10 mouse cellular contexts compared by ENCODE assay signal in the genomic region with DNA sequence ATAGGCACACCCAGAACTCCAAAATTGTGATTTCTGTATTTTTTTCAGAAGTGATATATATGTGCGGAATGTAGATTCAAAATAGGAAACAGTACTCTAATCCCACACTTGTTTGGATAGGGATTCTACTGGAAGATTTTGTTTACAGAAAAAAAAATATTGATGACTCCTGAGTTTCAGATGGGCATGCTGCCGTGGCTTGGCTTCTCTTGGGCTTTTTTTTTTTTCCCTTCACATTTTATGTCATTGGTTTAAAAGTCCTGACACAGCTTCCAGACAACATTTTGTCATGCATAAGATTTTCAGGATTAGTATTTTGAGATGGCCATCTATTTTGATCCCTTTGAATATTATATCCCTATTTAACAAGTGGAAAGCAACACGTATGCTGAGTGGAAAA. TPM values are rescaled to one million over a fixed set of nuclear protein-coding genes. Genes with fewer than 3 reads are reported as not detected.
DNase-seq lines count a peak whose midpoint lies in the region; ATAC-seq lines count a peak whose summit lies in the region.
"Had no signal": no experiment of that assay in that cellular context is flagged by ENCODE, and none has a peak within 500 bp of the region (broad histone marks: within the 10 kb centered on the region; RNA-seq: fewer than 3 reads in every experiment).

No protein-coding gene starts in this region.

- no peak for DNase-seq in heart, embryonic 10.5 days (ENCODE audit: low spot score)
- DNase-seq in lung, postnatal 4 days = no peak
- DNase-seq in thymus, postnatal 10 days (ENCODE audit: low spot score in 2 of 2) = no peak
- DNase-seq: adrenal gland, adult 8-10 months; heart, postnatal 36 days; lung, postnatal 10 days had no signal

- 79% methylated on average over 3 of the region's 3 CpGs for WGBS in heart, embryonic 16.5 days
- 81% methylated on average over 3 of the region's 3 CpGs for WGBS in heart, embryonic 10.5 days
- WGBS in lung, embryonic 15.5 days = 56% methylated on average over 3 of the region's 3 CpGs
- 70% methylated on average over 3 of the region's 3 CpGs for WGBS in hindbrain, embryonic 16.5 days
- WGBS in neural tube, embryonic 14.5 days = 68% methylated on average over 3 of the region's 3 CpGs

- H3K27ac ChIP-seq in heart, embryonic 16.5 days (ENCODE audit: low read length) = no peak overlapping the region
- H3K27ac ChIP-seq in heart, embryonic 10.5 days = no peak overlapping the region
- H3K27ac ChIP-seq in lung, embryonic 15.5 days = no peak overlapping the region
- no peak overlapping the region for H3K27ac ChIP-seq in hindbrain, embryonic 16.5 days (ENCODE audit: low read depth, low read length)
- H3K27ac ChIP-seq in neural tube, embryonic 14.5 days (ENCODE audit: low read depth, low read length) = no peak overlapping the region

- H3K4me2 ChIP-seq in heart, embryonic 16.5 days (ENCODE audit: low read depth, low read length) = peak overlapping the region; percentile 88; the same call in 1 of the 2 replicates
- peak overlapping the region; percentile 71 for H3K4me2 ChIP-seq in lung, embryonic 15.5 days
- peak overlapping the region; percentile 58 for H3K4me2 ChIP-seq in hindbrain, embryonic 16.5 days (ENCODE audit: low read length)
- peak overlapping the region; percentile 66 for H3K4me2 ChIP-seq in neural tube, embryonic 14.5 days (ENCODE audit: low read depth, low read length)

- H3K9me3 ChIP-seq in heart, embryonic 16.5 days (replicated peaks; ENCODE audit: control insufficient read depth, low read length) = no peaks in the 10 kb centered on the region
- no peaks in the 10 kb centered on the region for H3K9me3 ChIP-seq in heart, embryonic 10.5 days
- no peaks in the 10 kb centered on the region for H3K9me3 ChIP-seq in lung, embryonic 15.5 days
- H3K9me3 ChIP-seq in hindbrain, embryonic 16.5 days (ENCODE audit: control insufficient read depth, low read length) = no peaks in the 10 kb centered on the region
- H3K9me3 ChIP-seq in neural tube, embryonic 14.5 days (ENCODE audit: control insufficient read depth, low read length) = no peaks in the 10 kb centered on the region

- no peak overlapping the region for H3K9ac ChIP-seq in heart, embryonic 16.5 days (ENCODE audit: low read length)
- no peak overlapping the region for H3K9ac ChIP-seq in lung, embryonic 15.5 days
- H3K9ac ChIP-seq in hindbrain, embryonic 16.5 days (ENCODE audit: low read depth, low read length) = no peak overlapping the region
- no peak overlapping the region for H3K9ac ChIP-seq in neural tube, embryonic 14.5 days (replicated peaks; ENCODE audit: low read depth, low read length)

- peaks cover 31% of the 10 kb centered on the region for H3K4me1 ChIP-seq in heart, embryonic 16.5 days (ENCODE audit: control insufficient read depth, insufficient read depth, low read length)
- H3K4me1 ChIP-seq in heart, embryonic 10.5 days = peaks cover 24% of the 10 kb centered on the region
- peaks cover 34% of the 10 kb centered on the region for H3K4me1 ChIP-seq in lung, embryonic 15.5 days
- H3K4me1 ChIP-seq in hindbrain, embryonic 16.5 days (ENCODE audit: control insufficient read depth, insufficient read depth, low read depth, low read length) = peaks cover 18% of the 10 kb centered on the region
- peaks cover 33% of the 10 kb centered on the region for H3K4me1 ChIP-seq in neural tube, embryonic 14.5 days (ENCODE audit: control insufficient read depth, insufficient read depth, low read length)

- H3K27me3 ChIP-seq in heart, embryonic 16.5 days (ENCODE audit: control insufficient read depth, insufficient read depth, low read length) = no peaks in the 10 kb centered on the region
- no peaks in the 10 kb centered on the region for H3K27me3 ChIP-seq in heart, embryonic 10.5 days (ENCODE audit: insufficient read depth, poor library complexity, severe bottlenecking)
- no peaks in the 10 kb centered on the region for H3K27me3 ChIP-seq in lung, embryonic 15.5 days
- H3K27me3 ChIP-seq in hindbrain, embryonic 16.5 days (replicated peaks; ENCODE audit: control insufficient read depth, insufficient read depth, low read length) = no peaks in the 10 kb centered on the region
- H3K27me3 ChIP-seq in neural tube, embryonic 14.5 days (ENCODE audit: control insufficient read depth, insufficient read depth, low read length) = no peaks in the 10 kb centered on the region

- ATAC-seq in heart, embryonic 16.5 days (replicated peaks; ENCODE audit: extremely low read depth, insufficient read depth, low FRiP score) = no peak
- ATAC-seq in lung, embryonic 15.5 days (ENCODE audit: borderline replicate concordance, extremely low read depth, low FRiP score, low TSS enrichment) = no peak
- ATAC-seq in hindbrain, embryonic 16.5 days = no peak
- no peak for ATAC-seq in neural tube, embryonic 14.5 days (ENCODE audit: low read depth)

- no peaks in the 10 kb centered on the region for H3K36me3 ChIP-seq in heart, embryonic 16.5 days (ENCODE audit: control insufficient read depth, insufficient read depth)
- H3K36me3 ChIP-seq in heart, embryonic 10.5 days = no peaks in the 10 kb centered on the region
- no peaks in the 10 kb centered on the region for H3K36me3 ChIP-seq in lung, embryonic 15.5 days
- no peaks in the 10 kb centered on the region for H3K36me3 ChIP-seq in hindbrain, embryonic 16.5 days (ENCODE audit: control insufficient read depth, insufficient read depth, low read length)
- H3K36me3 ChIP-seq in neural tube, embryonic 14.5 days (ENCODE audit: control insufficient read depth, insufficient read depth, low read length) = no peaks in the 10 kb centered on the region

- H3K4me3 ChIP-seq in heart, embryonic 16.5 days (ENCODE audit: low read length) = no peak overlapping the region
- H3K4me3 ChIP-seq in heart, embryonic 10.5 days = no peak overlapping the region
- peak overlapping the region; percentile 97; the same call in 1 of the 2 replicates for H3K4me3 ChIP-seq in lung, embryonic 15.5 days
- peak overlapping the region; percentile 90 for H3K4me3 ChIP-seq in hindbrain, embryonic 16.5 days (ENCODE audit: low read length)
- peak overlapping the region; percentile 93 for H3K4me3 ChIP-seq in neural tube, embryonic 14.5 days (ENCODE audit: low read depth, low read length)

RNA-seq across cellular contexts. Expression of a gene that starts 2.9 kb away (rescaled TPM):
- 42.6 and 44.8 TPM in 2 replicates for polyA plus RNA-seq in heart, embryonic 16.5 days (2015; fragmentation: Nextera tagmentation; extraction: Ambion mirVana)
- polyA plus RNA-seq in heart, embryonic 10.5 days (2016; fragmentation: Nextera tagmentation; extraction: Ambion mirVana) = 45.5 and 53.9 TPM in 2 replicates
- 64.1 and 64.6 TPM in 2 replicates for polyA plus RNA-seq in lung, embryonic 15.5 days (2015; fragmentation: Nextera tagmentation; extraction: Ambion mirVana)
- polyA plus RNA-seq in hindbrain, embryonic 16.5 days (2015; fragmentation: Nextera tagmentation; extraction: Ambion mirVana) = 154 TPM in 2 replicates
- polyA plus RNA-seq in neural tube, embryonic 14.5 days (2014; fragmentation: Nextera tagmentation; extraction: Ambion mirVana) = 197 and 215 TPM in 2 replicates

Comparison
In these comparisons a context has a peak if more than half of its experiments do, and no peak if none do; other contexts are left out.
1. H3K4me3 ChIP-seq: peak in lung, embryonic 15.5 days (single experiment), hindbrain, embryonic 16.5 days (single experiment) and neural tube, embryonic 14.5 days (single experiment); none in heart, embryonic 16.5 days (single experiment) and heart, embryonic 10.5 days (single experiment).
2. Peak in every context shown above with its lines, with median percentiles within 50 percentile points of each other: H3K4me2 ChIP-seq.